Mouse (Mus musculus): ENCODE results near the gene Olfr325. TPM values are rescaled to one million over a fixed set of nuclear protein-coding genes. Genes with fewer than 3 reads are reported as not detected.
A peak's percentile ranks its signal among the peaks of the same experiment; 100 is the strongest.
"Not testable (repeated sequence)": the region's sequence is repeated elsewhere in the genome, so short reads cannot be mapped to it uniquely, and the experiment has no call there.

The Olfr325 gene
- polyA plus RNA-seq (2016; fragmentation: Nextera tagmentation; extraction: Ambion mirVana) = not detected in 2 replicates

GRCm38 (mm10) chr11:58577430-58577829 is at the start of gene Olfr325:
Gene Olfr325, plus strand, starts transcription at chr11:58577730.
- Histone ChIP-seq H3K27ac (no peak within 1 kb of the TSS), H3K4me1 (no peaks in the 10 kb centered on the region), H3K27me3 (ENCODE audit: poor library complexity, severe bottlenecking) (no peaks in the 10 kb centered on the region), H3K9me3 (no peaks in the 10 kb centered on the region), H3K36me3 (replicated peaks) (no peaks in the 10 kb centered on the region), H3K4me3 (no peak within 1 kb of the TSS)
- WGBS = 74% methylated on average over 1 of the region's 1 CpGs
- DNase-seq (ENCODE audit: extremely low spot score, low spot score) = no peak

GRCm38 (mm10) chr11:58534736-58535135 is 42.8 kb upstream of the Olfr325 start, which contains the start of gene Olfr330:
Gene Olfr330, minus strand, starts transcription at chr11:58534836.
- not testable (repeated sequence) for H3K4me3 ChIP-seq; H3K36me3 ChIP-seq (replicated peaks); H3K4me1 ChIP-seq

GRCm38 (mm10) chr11:58546322-58546721 is 31.2 kb upstream of the Olfr325 start, which contains the start of gene Olfr329-ps:
Gene Olfr329-ps, minus strand, starts transcription at chr11:58546422.
- Histone ChIP-seq H3K4me3 (no peak within 1 kb of the TSS), H3K36me3 (replicated peaks) (no peaks in the 10 kb centered on the region), H3K9me3 (no peaks in the 10 kb centered on the region), H3K27ac (no peak within 1 kb of the TSS), H3K27me3 (ENCODE audit: poor library complexity, severe bottlenecking) (no peaks in the 10 kb centered on the region), H3K4me1 (no peaks in the 10 kb centered on the region)
- 83% methylated on average over 5 of the region's 5 CpGs for WGBS
- no peak for DNase-seq (ENCODE audit: extremely low spot score, low spot score)

More at GRCm38 (mm10) chr11:58534736-58535135, 42.8 kb upstream of the Olfr325 start, which contains the start of gene Olfr330:
- not testable (repeated sequence) for H3K27me3 ChIP-seq (ENCODE audit: poor library complexity, severe bottlenecking); H3K9me3 ChIP-seq; H3K27ac ChIP-seq; DNase-seq (ENCODE audit: extremely low spot score, low spot score)

- DNase-seq (ENCODE audit: extremely low spot score, low spot score) = no peak
- Histone ChIP-seq H3K9me3 (no peaks in the 10 kb centered on the region), H3K4me1 (no peaks in the 10 kb centered on the region), H3K27me3 (ENCODE audit: poor library complexity, severe bottlenecking) (no peaks in the 10 kb centered on the region), H3K36me3 (replicated peaks) (no peaks in the 10 kb centered on the region), H3K4me3 (no peak within 1 kb of the TSS), H3K27ac (no peak within 1 kb of the TSS)
- 92% methylated on average over 1 of the region's 1 CpGs for WGBS
Measured at GRCm38 (mm10) chr11:58555536-58555935, 22.0 kb upstream of the Olfr325 start, which contains the start of gene Olfr328. Gene Olfr328, minus strand, starts transcription at chr11:58555636.

- no peak for DNase-seq (ENCODE audit: extremely low spot score, low spot score)
- WGBS = 90% methylated on average over 5 of the region's 5 CpGs
- Histone ChIP-seq H3K4me3 (no peak within 1 kb of the TSS), H3K27ac (no peak within 1 kb of the TSS), H3K27me3 (ENCODE audit: poor library complexity, severe bottlenecking) (no peaks in the 10 kb centered on the region), H3K4me1 (no peaks in the 10 kb centered on the region), H3K9me3 (no peaks in the 10 kb centered on the region), H3K36me3 (replicated peaks) (no peaks in the 10 kb centered on the region)
Measured at GRCm38 (mm10) chr11:58570405-58570804, 7.1 kb upstream of the Olfr325 start, which contains the start of gene Olfr224. Gene Olfr224, minus strand, starts transcription at chr11:58570553.

- no peak overlapping the region for H3K4me3 ChIP-seq
- no peaks in the 10 kb centered on the region for H3K27me3 ChIP-seq (ENCODE audit: poor library complexity, severe bottlenecking)
- H3K27ac ChIP-seq = no peak overlapping the region
- H3K36me3 ChIP-seq (replicated peaks) = no peaks in the 10 kb centered on the region
- no peaks in the 10 kb centered on the region for H3K9me3 ChIP-seq
- no peak for DNase-seq (ENCODE audit: extremely low spot score, low spot score)
- no peaks in the 10 kb centered on the region for H3K4me1 ChIP-seq
- WGBS = 85% methylated on average over 8 of the region's 8 CpGs
Measured at GRCm38 (mm10) chr11:58578636-58579035, 1.1 kb downstream of the Olfr325 start.

- Histone ChIP-seq H3K27me3 (ENCODE audit: poor library complexity, severe bottlenecking) (no peaks in the 10 kb centered on the region), H3K4me3 (no peak overlapping the region), H3K9me3 (no peaks in the 10 kb centered on the region), H3K4me1 (peaks cover 5% of the 10 kb centered on the region; the same call in 1 of the 2 replicates), H3K36me3 (replicated peaks) (no peaks in the 10 kb centered on the region), H3K27ac (peak overlapping the region; percentile 44; the same call in 1 of the 2 replicates)
- WGBS = 74% methylated on average over 7 of the region's 7 CpGs
- DNase-seq (ENCODE audit: extremely low spot score, low spot score) = peak; percentile 27
Measured at GRCm38 (mm10) chr11:58587898-58588348, 10.4 kb downstream of the Olfr325 start.

GRCm38 (mm10) chr11:58588620-58589250 is 11.2 kb downstream of the Olfr325 start:
- Histone ChIP-seq H3K36me3 (replicated peaks) (no peaks in the 10 kb centered on the region), H3K9me3 (no peaks in the 10 kb centered on the region), H3K4me1 (peaks cover 5% of the 10 kb centered on the region; the same call in 1 of the 2 replicates), H3K4me3 (no peak overlapping the region), H3K27ac (no peak overlapping the region), H3K27me3 (ENCODE audit: poor library complexity, severe bottlenecking) (no peaks in the 10 kb centered on the region)
- 79% methylated on average over 3 of the region's 3 CpGs for WGBS
- no peak for DNase-seq (ENCODE audit: extremely low spot score, low spot score)

GRCm38 (mm10) chr11:58594814-58595213 is 17.3 kb downstream of the Olfr325 start, which contains the start of gene Olfr324:
Gene Olfr324, plus strand, starts transcription at chr11:58595114.
- no peaks in the 10 kb centered on the region for H3K4me1 ChIP-seq
- H3K4me3 ChIP-seq = no peak within 1 kb of the TSS
- 88% methylated on average over 6 of the region's 6 CpGs for WGBS
- no peak within 1 kb of the TSS for H3K27ac ChIP-seq
- no peak for DNase-seq (ENCODE audit: extremely low spot score, low spot score)
- no peaks in the 10 kb centered on the region for H3K36me3 ChIP-seq (replicated peaks)
- H3K27me3 ChIP-seq (ENCODE audit: poor library complexity, severe bottlenecking) = no peaks in the 10 kb centered on the region
- no peaks in the 10 kb centered on the region for H3K9me3 ChIP-seq

- no peak overlapping the region for H3K4me3 ChIP-seq
- H3K4me1 ChIP-seq = no peaks in the 10 kb centered on the region
- no peaks in the 10 kb centered on the region for H3K27me3 ChIP-seq (ENCODE audit: poor library complexity, severe bottlenecking)
- H3K36me3 ChIP-seq (replicated peaks) = no peaks in the 10 kb centered on the region
- H3K27ac ChIP-seq = no peak overlapping the region
- H3K9me3 ChIP-seq = no peaks in the 10 kb centered on the region
- 88% methylated on average over 13 of the region's 13 CpGs for WGBS
- no peak for DNase-seq (ENCODE audit: extremely low spot score, low spot score)
Measured at GRCm38 (mm10) chr11:58597837-58598236, 20.3 kb downstream of the Olfr325 start.

- H3K4me1 ChIP-seq = no peaks in the 10 kb centered on the region
- no peaks in the 10 kb centered on the region for H3K36me3 ChIP-seq (replicated peaks)
- H3K4me3 ChIP-seq = no peak overlapping the region
- no peaks in the 10 kb centered on the region for H3K27me3 ChIP-seq (ENCODE audit: poor library complexity, severe bottlenecking)
- H3K9me3 ChIP-seq = no peaks in the 10 kb centered on the region
- no peak for DNase-seq (ENCODE audit: extremely low spot score, low spot score)
- H3K27ac ChIP-seq = no peak overlapping the region
Measured at GRCm38 (mm10) chr11:58602062-58602461, 24.5 kb downstream of the Olfr325 start.

GRCm38 (mm10) chr11:58602800-58603560 is 25.4 kb downstream of the Olfr325 start:
- Histone ChIP-seq H3K27ac (no peak overlapping the region), H3K4me3 (no peak overlapping the region), H3K27me3 (ENCODE audit: poor library complexity, severe bottlenecking) (no peaks in the 10 kb centered on the region), H3K9me3 (no peaks in the 10 kb centered on the region), H3K36me3 (replicated peaks) (no peaks in the 10 kb centered on the region), H3K4me1 (no peaks in the 10 kb centered on the region)
- WGBS = 86% methylated on average over 6 of the region's 6 CpGs
- no peak for DNase-seq (ENCODE audit: extremely low spot score, low spot score)

- Histone ChIP-seq H3K4me3 (no peak overlapping the region), H3K4me1 (no peaks in the 10 kb centered on the region), H3K27ac (no peak overlapping the region), H3K27me3 (ENCODE audit: poor library complexity, severe bottlenecking) (no peaks in the 10 kb centered on the region), H3K36me3 (replicated peaks) (no peaks in the 10 kb centered on the region), H3K9me3 (no peaks in the 10 kb centered on the region)
- DNase-seq (ENCODE audit: extremely low spot score, low spot score) = no peak
- 83% methylated on average over 2 of the region's 2 CpGs for WGBS
Measured at GRCm38 (mm10) chr11:58604688-58605087, 27.2 kb downstream of the Olfr325 start.
